Mouse (Mus musculus): ENCODE measurements around the gene Cep112. TPM values are rescaled to one million over a fixed set of nuclear protein-coding genes. Genes with fewer than 3 reads are reported as not detected.

Gene Cep112
- polyA plus RNA-seq, 1 experiment from 2014 or later, result 10.4 TPM

- ATAC-seq (ENCODE audit: low FRiP score, low TSS enrichment), result peak; percentile 33; the same call in 1 of the 2 replicates
- H3K36me3 ChIP-seq (ENCODE audit: insufficient read depth, low read length), result no peaks in the 10 kb centered on the region
- no peak overlapping the region for H3K27ac ChIP-seq (ENCODE audit: low read length)
- H3K4me3 ChIP-seq (ENCODE audit: low read length), result no peak overlapping the region
- 0 out of 2 replicates have a peak, but pooled peaks cover 10% of the 10 kb centered on the region for H3K4me1 ChIP-seq (ENCODE audit: insufficient read depth, low read length)
- WGBS, result 47% methylated on average over 4 of the region's 4 CpGs
- H3K4me2 ChIP-seq (replicated peaks; ENCODE audit: low read depth, low read length), result no peak overlapping the region
- no peaks in the 10 kb centered on the region for H3K27me3 ChIP-seq (ENCODE audit: insufficient read depth, low read length)
- H3K9ac ChIP-seq (replicated peaks; ENCODE audit: low read length), result no peak overlapping the region
- H3K9me3 ChIP-seq (ENCODE audit: low read length), result no peaks in the 10 kb centered on the region
Measured at GRCm38 (mm10) chr11:108902303-108902702, 477.3 kb downstream of the Cep112 start.

GRCm38 (mm10) chr11:108906590-108907254, 481.7 kb downstream of the Cep112 start:
- Histone ChIP-seq H3K4me2 (replicated peaks; ENCODE audit: low read depth, low read length) (no peak overlapping the region), H3K9ac (replicated peaks; ENCODE audit: low read length) (no peak overlapping the region), H3K36me3 (ENCODE audit: insufficient read depth, low read length) (no peaks in the 10 kb centered on the region), H3K9me3 (ENCODE audit: low read length) (no peaks in the 10 kb centered on the region), H3K27ac (ENCODE audit: low read length) (no peak overlapping the region), H3K27me3 (ENCODE audit: insufficient read depth, low read length) (no peaks in the 10 kb centered on the region), H3K4me1 (ENCODE audit: insufficient read depth, low read length) (peaks cover 21% of the 10 kb centered on the region), H3K4me3 (ENCODE audit: low read length) (no peak overlapping the region)
- 47% methylated on average over 7 of the region's 7 CpGs for WGBS
- no peak; the same call in 1 of the 2 replicates for ATAC-seq (ENCODE audit: low FRiP score, low TSS enrichment)

GRCm38 (mm10) chr11:108909396-108910195, 484.6 kb downstream of the Cep112 start:
- peak; percentile 28; the same call in 1 of the 2 replicates for ATAC-seq (ENCODE audit: low FRiP score, low TSS enrichment)
- H3K9me3 ChIP-seq (ENCODE audit: low read length), result no peaks in the 10 kb centered on the region
- peak overlapping the region; percentile 13 for H3K4me3 ChIP-seq (ENCODE audit: low read length)
- WGBS, result 6% methylated on average over 24 of the region's 24 CpGs
- H3K36me3 ChIP-seq (ENCODE audit: insufficient read depth, low read length), result no peaks in the 10 kb centered on the region
- no peak overlapping the region for H3K27ac ChIP-seq (ENCODE audit: low read length)
- peaks cover 14% of the 10 kb centered on the region for H3K4me1 ChIP-seq (ENCODE audit: insufficient read depth, low read length)
- peak overlapping the region; percentile 52 for H3K4me2 ChIP-seq (replicated peaks; ENCODE audit: low read depth, low read length)
- H3K9ac ChIP-seq (replicated peaks; ENCODE audit: low read length), result 0 out of 2 replicates have a peak overlapping the region, but pooled peaks have one; percentile 46
- H3K27me3 ChIP-seq (ENCODE audit: insufficient read depth, low read length), result no peaks in the 10 kb centered on the region

Other genes starting within 250 kb of the Cep112 start
- 1.9 and 2.4 TPM in 2 replicates for gene Apoh, start 81.8 kb upstream of the Cep112 start, polyA plus RNA-seq (2015; fragmentation: Nextera tagmentation; extraction: Ambion mirVana)
- gene Prkca, start 81.3 kb upstream of the Cep112 start, polyA plus RNA-seq (2015; fragmentation: Nextera tagmentation; extraction: Ambion mirVana), result 7.0 and 9.7 TPM in 2 replicates

Data from kidney, embryonic 16.5 days (tissue).